Comparison of ENCODE assay signal across 8 mouse cellular contexts in the genomic region with DNA sequence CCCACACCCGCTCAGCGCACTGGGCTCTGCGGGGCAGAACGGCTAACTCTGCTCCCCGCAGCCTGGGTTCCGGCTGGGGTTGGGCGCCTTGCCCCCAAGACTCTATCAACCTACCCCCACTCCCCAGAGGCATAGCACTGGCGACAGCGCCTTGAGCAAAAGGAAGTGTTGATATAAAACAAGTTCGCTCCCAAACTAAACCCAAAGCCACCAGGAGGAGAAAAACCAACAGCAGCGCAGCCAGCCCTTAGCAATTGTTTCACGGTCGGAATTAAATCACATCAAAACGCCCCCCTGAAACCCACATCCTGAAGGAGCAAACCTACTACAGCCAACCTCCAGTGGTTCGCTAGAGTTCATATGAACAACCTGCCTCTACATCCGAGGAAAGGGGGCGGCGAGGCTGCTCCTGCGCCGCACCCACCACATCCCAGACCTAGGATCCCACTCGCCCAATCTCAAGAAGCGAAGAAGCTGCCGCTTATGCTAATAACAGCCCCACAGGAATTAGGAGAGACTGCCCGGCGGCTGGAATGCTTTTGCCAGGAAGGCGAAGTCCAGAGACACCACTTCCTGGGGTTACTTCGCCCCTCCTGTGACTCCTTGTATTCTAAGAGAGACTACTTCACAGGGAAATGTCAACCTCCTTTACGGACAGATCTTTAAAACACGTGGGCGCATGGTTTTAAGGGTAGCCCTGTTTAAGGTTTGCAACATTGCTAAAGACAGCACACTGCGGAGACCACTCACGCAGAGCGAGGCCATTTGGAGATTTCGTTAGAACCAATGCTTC. TPM values are rescaled to one million over a fixed set of nuclear protein-coding genes. Genes with fewer than 3 reads are reported as not detected.
DNase-seq lines count a peak whose midpoint lies in the region; ATAC-seq lines count a peak whose summit lies in the region.

No protein-coding gene starts in this region.

- H3K27ac ChIP-seq in lung, embryonic 15.5 days, result no peak overlapping the region
- peak overlapping the region; percentile 91 for H3K27ac ChIP-seq in embryonic facial prominence, embryonic 13.5 days
- no peak overlapping the region for H3K27ac ChIP-seq in hindbrain, embryonic 16.5 days (ENCODE audit: low read depth, low read length)

- H3K4me2 ChIP-seq in lung, embryonic 15.5 days, result peak overlapping the region; percentile 83
- H3K4me2 ChIP-seq in embryonic facial prominence, embryonic 13.5 days, result peak overlapping the region; percentile 95
- H3K4me2 ChIP-seq in hindbrain, embryonic 16.5 days (ENCODE audit: low read length), result peak overlapping the region; percentile 74

- H3K4me1 ChIP-seq in lung, embryonic 15.5 days, result peaks cover 45% of the 10 kb centered on the region
- H3K4me1 ChIP-seq in embryonic facial prominence, embryonic 13.5 days, result peaks cover 45% of the 10 kb centered on the region
- H3K4me1 ChIP-seq in hindbrain, embryonic 16.5 days (ENCODE audit: control insufficient read depth, insufficient read depth, low read depth, low read length), result peaks cover 35% of the 10 kb centered on the region

- H3K9me3 ChIP-seq in lung, embryonic 15.5 days, result no peaks in the 10 kb centered on the region
- no peaks in the 10 kb centered on the region for H3K9me3 ChIP-seq in embryonic facial prominence, embryonic 13.5 days
- no peaks in the 10 kb centered on the region for H3K9me3 ChIP-seq in hindbrain, embryonic 16.5 days (ENCODE audit: control insufficient read depth, low read length)

- peak overlapping the region; percentile 42; the same call in 1 of the 2 replicates for H3K4me3 ChIP-seq in lung, embryonic 15.5 days
- H3K4me3 ChIP-seq in embryonic facial prominence, embryonic 13.5 days, result peak overlapping the region; percentile 46
- H3K4me3 ChIP-seq in hindbrain, embryonic 16.5 days (ENCODE audit: low read length), result no peak overlapping the region

- DNase-seq in lung, postnatal 36 days, result no peak
- DNase-seq in retina, postnatal 1 day, result peak; percentile 43
- DNase-seq in adrenal gland, adult 2 months, result no peak
- no peak for DNase-seq in urinary bladder, postnatal 4 days (ENCODE audit: low spot score in 2 of 2)

- H3K9ac ChIP-seq in lung, embryonic 15.5 days, result peak overlapping the region; percentile 35; the same call in 1 of the 2 replicates
- H3K9ac ChIP-seq in embryonic facial prominence, embryonic 13.5 days, result peak overlapping the region; percentile 69
- no peak overlapping the region for H3K9ac ChIP-seq in hindbrain, embryonic 16.5 days (ENCODE audit: low read depth, low read length)

- H3K27me3 ChIP-seq in lung, embryonic 15.5 days, result peaks cover 47% of the 10 kb centered on the region
- H3K27me3 ChIP-seq in embryonic facial prominence, embryonic 13.5 days, result peaks cover 60% of the 10 kb centered on the region
- H3K27me3 ChIP-seq in hindbrain, embryonic 16.5 days (replicated peaks; ENCODE audit: control insufficient read depth, insufficient read depth, low read length), result peaks cover 16% of the 10 kb centered on the region

- ATAC-seq in lung, embryonic 15.5 days (ENCODE audit: borderline replicate concordance, extremely low read depth, low FRiP score, low TSS enrichment), result no peak
- ATAC-seq in embryonic facial prominence, embryonic 13.5 days (ENCODE audit: insufficient number of reproducible peaks, insufficient read depth, low FRiP score, low TSS enrichment, low read depth), result no peak
- ATAC-seq in hindbrain, embryonic 16.5 days, result no peak
- ATAC-seq in megakaryocyte-erythroid progenitor cell, adult 5-6 weeks (replicated peaks; ENCODE audit: low FRiP score, low TSS enrichment, poor library complexity, severe bottlenecking), result no peak

- WGBS in lung, embryonic 15.5 days, result 8% methylated on average over 34 of the region's 34 CpGs
- under 1% methylated on average over 34 of the region's 34 CpGs for WGBS in embryonic facial prominence, embryonic 13.5 days
- WGBS in hindbrain, embryonic 16.5 days, result under 1% methylated on average over 33 of the region's 34 CpGs

- no peaks in the 10 kb centered on the region for H3K36me3 ChIP-seq in lung, embryonic 15.5 days
- H3K36me3 ChIP-seq in embryonic facial prominence, embryonic 13.5 days, result no peaks in the 10 kb centered on the region
- H3K36me3 ChIP-seq in hindbrain, embryonic 16.5 days (ENCODE audit: control insufficient read depth, insufficient read depth, low read length), result no peaks in the 10 kb centered on the region

RNA-seq across cellular contexts. Expression of a gene that starts 2.8 kb away (rescaled TPM):
- 16.5 and 22.2 TPM in 2 replicates for polyA plus RNA-seq in lung, embryonic 15.5 days (2015; fragmentation: Nextera tagmentation; extraction: Ambion mirVana)
- polyA plus RNA-seq in embryonic facial prominence, embryonic 13.5 days (2015; fragmentation: Nextera tagmentation; extraction: Ambion mirVana), result 117 and 134 TPM in 2 replicates
- 8.0 and 13.0 TPM in 2 replicates for polyA plus RNA-seq in hindbrain, embryonic 16.5 days (2015; fragmentation: Nextera tagmentation; extraction: Ambion mirVana)
- 7.2 and 47.8 TPM in 2 replicates for total RNA-seq in megakaryocyte-erythroid progenitor cell, adult 5-6 weeks (2014; fragmentation: Nextera tagmentation)
- total RNA-seq in megakaryocyte-erythroid progenitor cell, adult 5-6 weeks (2017), result 0.23 and 0.34 TPM in 2 replicates
- total RNA-seq in adrenal gland, adult 2 months (2021), result 10 to 100 TPM in 1 of 2 experiments, 1 to 10 TPM in 1; 10.0 to 11.7 TPM
- polyA plus RNA-seq in adrenal gland, adult 2 months (2012; rRNA removed), result 9.6 and 10.9 TPM in 2 replicates
